Mouse (Mus musculus) liver, adult 2 months (tissue): ENCODE data around the gene Fam216a. TPM values are rescaled to one million over a fixed set of nuclear protein-coding genes. Genes with fewer than 3 reads are reported as not detected.

ENCODE experiments used
- DNase-seq: peaks from one replicate; pipeline ENCODE4 v3.0.0-alpha.2; 2011; ENCODE audit warnings: low read depth, low spot score; ENCODE audit errors: extremely low read depth
- H3K27ac ChIP-seq: fragments of 200-500 bp; replicated peaks from 2 replicates; pipeline ENCODE4 v1.5.1; 2012; ENCODE audit warnings: low read depth, mild to moderate bottlenecking, control low read depth, inconsistent platforms, low read length; ENCODE audit not compliant: insufficient read depth
- H3K27me3 ChIP-seq: fragments of 200-500 bp; 2 replicates; pipeline ENCODE4 v1.6.1; 2012; ENCODE audit warnings: mild to moderate bottlenecking, moderate library complexity, low read length, inconsistent platforms; ENCODE audit not compliant: control insufficient read depth, insufficient read depth
- H3K36me3 ChIP-seq: fragments of 200-500 bp; 2 replicates; pipeline ENCODE4 v1.6.1; 2012; ENCODE audit warnings: low read length, inconsistent platforms; ENCODE audit not compliant: control insufficient read depth, insufficient read depth
- H3K4me1 ChIP-seq: fragments of 200-500 bp; 2 replicates; pipeline ENCODE4 v1.6.1; 2011; ENCODE audit warnings: low read length; ENCODE audit not compliant: control insufficient read depth, insufficient read depth
- H3K4me3 ChIP-seq: fragments of 200-500 bp; 2 replicates; pipeline ENCODE4 v1.5.1; 2011; ENCODE audit warnings: low read depth, mild to moderate bottlenecking, control low read depth, low read length, moderate library complexity; ENCODE audit not compliant: insufficient read depth
- H3K79me2 ChIP-seq: fragments of 200-500 bp; 2 replicates; pipeline ENCODE4 v1.6.1; 2012; ENCODE audit warnings: inconsistent platforms, mild to moderate bottlenecking, low read length, moderate library complexity; ENCODE audit not compliant: control insufficient read depth, insufficient read depth
- H3K9ac ChIP-seq: fragments of 200-500 bp; 2 replicates; pipeline ENCODE4 v1.6.1; 2012; ENCODE audit warnings: low read depth, mild to moderate bottlenecking, control low read depth, inconsistent platforms, low read length
- CTCF ChIP-seq: fragments of 200-500 bp; IDR thresholded peaks from 2 replicates; pipeline ENCODE4 v1.5.1; 2011; ENCODE audit warnings: low read depth, low read length, control low read depth
- POLR2A ChIP-seq: fragments of 200-500 bp; IDR thresholded peaks from 2 replicates; pipeline ENCODE4 v1.6.1; 2011; ENCODE audit warnings: low read length, control low read depth; ENCODE audit not compliant: insufficient read depth; ENCODE audit errors: extremely low read depth
- WGBS: fragments of 180-500 bp; shearing (Covaris S2); methylation state at CpG from one replicate; pipeline ENCODE4 v1.1.7; 2018; 5-methylcytosine and 5-hydroxymethylcytosine counted together
- polyA plus RNA-seq: library from polyadenylated mRNA; depleted of rRNA; stranded (reverse); fragments of >200 nt; gene quantifications from 2 replicates; pipeline ENCODE4 v1.2.3, GENCODE M21; 2012; rRNA removed
- total RNA-seq: library from RNA; depleted of rRNA; stranded (reverse); fragments of >200 nt; gene quantifications from 2 replicates; pipeline ENCODE4 v1.2.3, GENCODE M21; 2014; rRNA removed

Fam216a gene
- total and polyA plus RNA-seq, 2 experiments, result 3.4 to 4.2 TPM

DNA sequence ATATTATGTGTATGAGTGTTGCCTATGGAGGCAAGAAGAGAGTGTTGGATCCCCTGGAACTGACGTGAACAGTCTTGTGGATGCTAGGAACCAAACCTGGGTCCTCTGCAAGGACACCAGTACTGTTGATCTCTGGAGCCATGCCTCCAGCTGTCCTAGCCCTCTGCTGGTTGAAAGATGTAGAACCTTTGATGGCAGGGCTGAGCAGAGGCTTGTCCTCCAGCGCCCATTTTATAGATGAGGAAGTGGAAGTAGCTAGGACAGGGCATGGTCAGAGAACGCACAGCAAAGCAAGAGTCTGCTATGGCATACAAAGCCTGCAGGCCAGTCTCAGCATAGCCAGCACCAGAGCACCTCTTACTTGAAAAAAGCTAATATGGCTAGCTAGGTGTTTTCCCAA, 54.1 kb downstream of the Fam216a start:
- Histone ChIP-seq H3K9ac (no peak overlapping the region), H3K79me2 (0 out of 2 replicates have a peak, but pooled peaks cover 3% of the 10 kb centered on the region), H3K36me3 (peaks cover 13% of the 10 kb centered on the region), H3K27ac (no peak overlapping the region), H3K4me1 (peaks cover 18% of the 10 kb centered on the region), H3K4me3 (no peak overlapping the region), H3K27me3 (no peaks in the 10 kb centered on the region)
- no peak for DNase-seq
- TF ChIP-seq POLR2A, result no peak
- TF ChIP-seq CTCF, result peak; percentile 49; the same call in 1 of the 2 replicates
- WGBS, result 79% methylated on average over 3 of the region's 3 CpGs

DNA sequence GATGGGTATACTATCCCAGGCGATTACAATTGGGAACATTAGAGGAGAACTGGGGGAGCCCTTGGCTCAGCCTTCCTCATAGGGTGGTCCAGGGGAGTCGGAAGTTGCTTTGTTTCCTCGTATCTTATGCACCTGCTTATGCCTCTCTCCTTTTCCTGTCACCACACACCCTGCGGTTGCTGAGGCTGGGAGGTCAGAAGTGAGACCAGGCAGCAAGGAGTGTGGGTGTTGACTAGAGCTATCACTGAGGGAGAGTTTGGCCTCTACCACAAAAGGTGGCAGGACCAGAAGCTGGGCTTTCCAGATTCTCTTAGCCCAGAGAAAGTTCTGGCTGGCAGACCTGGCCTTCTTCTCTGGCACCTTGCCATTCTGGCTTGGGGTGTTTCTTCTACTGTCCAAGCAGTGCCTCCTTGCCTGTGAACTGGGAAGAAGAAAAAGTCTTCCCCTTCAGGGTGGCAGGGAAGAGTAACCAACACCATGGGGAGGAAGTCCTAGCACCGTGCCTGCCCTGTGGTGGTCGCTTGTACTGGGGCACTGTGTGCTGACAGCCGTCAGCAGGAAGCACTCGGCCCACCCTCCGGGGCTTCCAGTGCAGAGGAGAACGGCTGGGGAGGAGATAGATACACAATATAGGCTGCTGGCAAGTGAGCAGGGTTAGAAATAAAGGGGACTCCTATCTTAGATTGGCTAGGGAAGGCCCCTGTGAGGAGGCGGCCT, 54.7 kb downstream of the Fam216a start:
- Histone ChIP-seq H3K27me3 (no peaks in the 10 kb centered on the region), H3K4me3 (no peak overlapping the region), H3K9ac (no peak overlapping the region), H3K79me2 (0 out of 2 replicates have a peak, but pooled peaks cover 3% of the 10 kb centered on the region), H3K27ac (no peak overlapping the region), H3K36me3 (peaks cover 13% of the 10 kb centered on the region), H3K4me1 (peaks cover 24% of the 10 kb centered on the region)
- WGBS, result 84% methylated on average over 11 of the region's 11 CpGs
- peak; percentile 37 for DNase-seq
- TF ChIP-seq POLR2A (no peak), CTCF (no peak)

DNA sequence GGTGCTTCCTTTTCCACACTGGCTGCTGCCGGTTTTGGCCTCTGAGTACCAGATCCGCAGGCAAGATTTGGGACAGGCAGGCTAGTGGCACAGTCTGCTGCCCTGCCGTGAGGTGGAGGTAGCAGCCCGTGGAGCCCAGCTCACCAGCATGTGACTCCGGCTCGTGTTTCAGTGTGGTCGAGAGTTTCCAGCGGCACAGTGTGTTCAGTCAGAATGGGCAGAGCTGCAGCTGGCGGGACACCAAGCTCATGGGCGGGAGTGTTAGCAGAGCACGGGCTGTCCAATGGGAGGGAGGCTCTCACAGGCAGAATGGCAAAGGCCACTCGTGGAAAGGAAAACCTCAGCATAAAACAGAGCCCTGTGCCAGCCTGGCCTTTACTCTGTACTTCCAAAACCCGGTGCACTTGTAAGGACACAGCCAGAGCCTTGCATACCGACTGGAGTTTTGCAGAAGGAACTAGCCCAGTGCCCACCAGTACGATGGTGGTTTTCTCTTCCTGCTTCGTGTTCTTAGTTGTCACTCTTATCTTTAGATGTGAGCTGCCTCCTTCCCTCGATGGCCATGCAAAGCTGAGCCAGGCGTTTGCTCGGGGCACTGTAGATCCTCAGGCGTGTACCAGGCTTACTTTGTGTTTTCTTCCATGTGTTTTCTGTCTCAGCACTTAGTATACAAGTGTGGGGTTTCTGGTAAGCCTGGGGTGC, 57.0 kb downstream of the Fam216a start:
- H3K27me3 ChIP-seq, result no peaks in the 10 kb centered on the region
- H3K9ac ChIP-seq, result peak overlapping the region; percentile 24
- H3K4me3 ChIP-seq, result no peak overlapping the region
- peaks cover 25% of the 10 kb centered on the region for H3K4me1 ChIP-seq
- peak overlapping the region; percentile 75 for H3K27ac ChIP-seq
- TF ChIP-seq POLR2A, result no peak
- TF ChIP-seq CTCF, result peak; percentile 70
- H3K79me2 ChIP-seq, result 0 out of 2 replicates have a peak, but pooled peaks cover 3% of the 10 kb centered on the region
- no peaks in the 10 kb centered on the region for H3K36me3 ChIP-seq
- DNase-seq, result peak; percentile 99
- WGBS, result 23% methylated on average over 20 of the region's 20 CpGs

Other genes with a start within 250 kb of the Fam216a start
- gene Ccdc63, start 231.5 kb downstream of the Fam216a start, total RNA-seq, result not detected in 2 replicates
- not detected in 2 replicates for gene Ccdc63, start 231.5 kb downstream of the Fam216a start, polyA plus RNA-seq
- gene Ppp1cc, start 214.1 kb downstream of the Fam216a start, total RNA-seq, result 100 TPM in 2 replicates
- 34.9 and 36.4 TPM in 2 replicates for gene Ppp1cc, start 214.1 kb downstream of the Fam216a start, polyA plus RNA-seq
- gene Hvcn1, start 165.6 kb downstream of the Fam216a start, total RNA-seq, result 1.5 and 3.0 TPM in 2 replicates
- gene Hvcn1, start 165.6 kb downstream of the Fam216a start, polyA plus RNA-seq, result 0.82 and 1.7 TPM in 2 replicates
- 1.6 and 1.9 TPM in 2 replicates for gene Tctn1, start 107.9 kb downstream of the Fam216a start, total RNA-seq
- gene Tctn1, start 107.9 kb downstream of the Fam216a start, polyA plus RNA-seq, result 3.5 and 5.9 TPM in 2 replicates
- gene Pptc7, start 88.0 kb downstream of the Fam216a start, total RNA-seq, result 16.3 and 17.6 TPM in 2 replicates
- 8.7 and 9.5 TPM in 2 replicates for gene Pptc7, start 88.0 kb downstream of the Fam216a start, polyA plus RNA-seq
- gene Rad9b, start 18.1 kb downstream of the Fam216a start, total RNA-seq, result 3.8 and 4.5 TPM in 2 replicates
- gene Rad9b, start 18.1 kb downstream of the Fam216a start, polyA plus RNA-seq, result 1.00 and 1.5 TPM in 2 replicates
- gene Vps29, start 18.0 kb downstream of the Fam216a start, total RNA-seq, result 52.8 and 58.8 TPM in 2 replicates
- gene Vps29, start 18.0 kb downstream of the Fam216a start, polyA plus RNA-seq, result 24.9 and 27.9 TPM in 2 replicates
- 14.1 and 18.4 TPM in 2 replicates for gene Gpn3, start 488 bp downstream of the Fam216a start, total RNA-seq
- 23.5 and 24.6 TPM in 2 replicates for gene Gpn3, start 488 bp downstream of the Fam216a start, polyA plus RNA-seq
- gene Arpc3, start 19.5 kb upstream of the Fam216a start, total RNA-seq, result 93.6 and 119 TPM in 2 replicates
- 93.9 and 121 TPM in 2 replicates for gene Arpc3, start 19.5 kb upstream of the Fam216a start, polyA plus RNA-seq
- gene Anapc7, start 49.3 kb upstream of the Fam216a start, total RNA-seq, result 12.1 and 12.6 TPM in 2 replicates
- 12.9 and 14.4 TPM in 2 replicates for gene Anapc7, start 49.3 kb upstream of the Fam216a start, polyA plus RNA-seq
- gene Atp2a2, start 129.9 kb upstream of the Fam216a start, total RNA-seq, result 44.6 and 65.4 TPM in 2 replicates
- 46.0 and 50.5 TPM in 2 replicates for gene Atp2a2, start 129.9 kb upstream of the Fam216a start, polyA plus RNA-seq
- gene Ift81, start 242.2 kb upstream of the Fam216a start, total RNA-seq, result 1.7 and 3.0 TPM in 2 replicates
- 0.14 and 0.38 TPM in 2 replicates for gene Ift81, start 242.2 kb upstream of the Fam216a start, polyA plus RNA-seq